Mouse (Mus musculus): Measurements from ENCODE around the gene Zfp341.
A peak's percentile ranks its signal among the peaks of the same experiment; 100 is the strongest.

Zfp341 gene

GRCm38 (mm10) chr2:154633876-154634644, 21.0 kb downstream of the Zfp341 start:
- DNase-seq (ENCODE audit: low read depth): no peak

GRCm38 (mm10) chr2:154635826-154636225, 22.7 kb downstream of the Zfp341 start:
- no peak for DNase-seq (ENCODE audit: low read depth)

- DNase-seq (ENCODE audit: low read depth): no peak
Observed at GRCm38 (mm10) chr2:154638521-154638920, 25.4 kb downstream of the Zfp341 start.

GRCm38 (mm10) chr2:154639115-154639514, 26.0 kb downstream of the Zfp341 start:
- no peak for DNase-seq (ENCODE audit: low read depth)

- no peak for DNase-seq (ENCODE audit: low read depth)
Observed at GRCm38 (mm10) chr2:154641176-154641575, 28.1 kb downstream of the Zfp341 start.

GRCm38 (mm10) chr2:154642005-154642459, 28.9 kb downstream of the Zfp341 start:
- no peak for DNase-seq (ENCODE audit: low read depth)

GRCm38 (mm10) chr2:154642712-154643385, 29.8 kb downstream of the Zfp341 start:
- no peak for DNase-seq (ENCODE audit: low read depth)

- no peak for DNase-seq (ENCODE audit: low read depth)
Observed at GRCm38 (mm10) chr2:154646634-154647033, 33.5 kb downstream of the Zfp341 start.

GRCm38 (mm10) chr2:154648086-154648485, 35.0 kb downstream of the Zfp341 start:
- no peak for DNase-seq (ENCODE audit: low read depth)

- DNase-seq (ENCODE audit: low read depth): no peak
Observed at GRCm38 (mm10) chr2:154650404-154650803, 37.3 kb downstream of the Zfp341 start.

- no peak for DNase-seq (ENCODE audit: low read depth)
Observed at GRCm38 (mm10) chr2:154651363-154651762, 38.3 kb downstream of the Zfp341 start, which contains the start of gene Chmp4b. Gene Chmp4b (plus strand): TSS chr2:154651705.

GRCm38 (mm10) chr2:154654976-154655375, 41.9 kb downstream of the Zfp341 start:
- no peak for DNase-seq (ENCODE audit: low read depth)

- DNase-seq (ENCODE audit: low read depth): no peak
Observed at GRCm38 (mm10) chr2:154655878-154656414, 42.8 kb downstream of the Zfp341 start.

GRCm38 (mm10) chr2:154656710-154657485, 43.8 kb downstream of the Zfp341 start:
- DNase-seq (ENCODE audit: low read depth): peak; percentile 98

- DNase-seq (ENCODE audit: low read depth): peak; percentile 74
Observed at GRCm38 (mm10) chr2:154657486-154658237, 44.6 kb downstream of the Zfp341 start.

GRCm38 (mm10) chr2:154659070-154659469, 46.0 kb downstream of the Zfp341 start:
- no peak for DNase-seq (ENCODE audit: low read depth)

GRCm38 (mm10) chr2:154659531-154660074, 46.5 kb downstream of the Zfp341 start:
- no peak for DNase-seq (ENCODE audit: low read depth)

- no peak for DNase-seq (ENCODE audit: low read depth)
Observed at GRCm38 (mm10) chr2:154668680-154669079, 55.6 kb downstream of the Zfp341 start.

GRCm38 (mm10) chr2:154670106-154670505, 57.0 kb downstream of the Zfp341 start:
- DNase-seq (ENCODE audit: low read depth): no peak

- no peak for DNase-seq (ENCODE audit: low read depth)
Observed at GRCm38 (mm10) chr2:154670741-154671140, 57.6 kb downstream of the Zfp341 start.

GRCm38 (mm10) chr2:154674008-154674407, 60.9 kb downstream of the Zfp341 start:
- DNase-seq (ENCODE audit: low read depth): no peak
